Mouse (Mus musculus): ENCODE results near the gene Fos. TPM values are rescaled to one million over a fixed set of nuclear protein-coding genes. Genes with fewer than 3 reads are reported as not detected.

Fos gene
- 13.4 TPM for polyA plus RNA-seq (2014; fragmentation: Illumina TruSeq; extraction: RNeasy Lipid Tissue Mini Kit (QIAGEN cat#74804); ENCODE audit: low read depth, low replicate concordance)

GRCm38 (mm10) chr12:85473481-85474297, at the start of gene Fos:
Gene Fos, plus strand, starts transcription at chr12:85473890.

Other genes starting within 250 kb of the Fos start
- gene Mlh3, start 203.3 kb upstream of the Fos start, polyA plus RNA-seq (2014; fragmentation: Illumina TruSeq; extraction: RNeasy Lipid Tissue Mini Kit (QIAGEN cat#74804); ENCODE audit: low read depth, low replicate concordance): 29.9 TPM
- gene Acyp1, start 185.5 kb upstream of the Fos start, polyA plus RNA-seq (2014; fragmentation: Illumina TruSeq; extraction: RNeasy Lipid Tissue Mini Kit (QIAGEN cat#74804); ENCODE audit: low read depth, low replicate concordance): 21.7 TPM
- 3.3 TPM for gene Zc2hc1c, start 185.3 kb upstream of the Fos start, polyA plus RNA-seq (2014; fragmentation: Illumina TruSeq; extraction: RNeasy Lipid Tissue Mini Kit (QIAGEN cat#74804); ENCODE audit: low read depth, low replicate concordance)
- 38.2 TPM for gene Nek9, start 134.5 kb upstream of the Fos start, polyA plus RNA-seq (2014; fragmentation: Illumina TruSeq; extraction: RNeasy Lipid Tissue Mini Kit (QIAGEN cat#74804); ENCODE audit: low read depth, low replicate concordance)
- gene Tmed10, start 99.0 kb upstream of the Fos start, polyA plus RNA-seq (2014; fragmentation: Illumina TruSeq; extraction: RNeasy Lipid Tissue Mini Kit (QIAGEN cat#74804); ENCODE audit: low read depth, low replicate concordance): 246 TPM
- 0.77 TPM for gene Jdp2, start 125.1 kb downstream of the Fos start, polyA plus RNA-seq (2014; fragmentation: Illumina TruSeq; extraction: RNeasy Lipid Tissue Mini Kit (QIAGEN cat#74804); ENCODE audit: low read depth, low replicate concordance)
- gene Batf, start 212.8 kb downstream of the Fos start, polyA plus RNA-seq (2014; fragmentation: Illumina TruSeq; extraction: RNeasy Lipid Tissue Mini Kit (QIAGEN cat#74804); ENCODE audit: low read depth, low replicate concordance): not detected